Mouse (Mus musculus) E14TG2a.4 (cell line): Measurements from ENCODE around the gene Il1rapl1.

ENCODE experiments used
- CTCF ChIP-seq: conservative IDR thresholded peaks from 2 replicates; pipeline ENCODE4 v1.5.1; 2014; ENCODE audit warnings: low read length
- POU5F1 ChIP-seq: IDR thresholded peaks from 2 replicates; pipeline ENCODE4 v1.6.1; 2014; ENCODE audit warnings: low read length, borderline replicate concordance

- TF ChIP-seq CTCF (no peak), POU5F1 (no peak)
These were observed 514.5 kb downstream of the Il1rapl1 start for GRCm38 (mm10) chrX:87600914-87601313.
